Mouse (Mus musculus) lung, postnatal 0 days (tissue): Measurements from ENCODE around the gene Gm20388.

ENCODE experiments used
- CTCF ChIP-seq: IDR thresholded peaks from 2 replicates; pipeline ENCODE4 v1.5.1; 2016; ENCODE audit warnings: antibody characterized with exemption, mild to moderate bottlenecking
- EP300 ChIP-seq: IDR thresholded peaks from 2 replicates; pipeline ENCODE4 v1.6.1; 2016; ENCODE audit warnings: antibody characterized with exemption, mild to moderate bottlenecking, control low read depth

DNA sequence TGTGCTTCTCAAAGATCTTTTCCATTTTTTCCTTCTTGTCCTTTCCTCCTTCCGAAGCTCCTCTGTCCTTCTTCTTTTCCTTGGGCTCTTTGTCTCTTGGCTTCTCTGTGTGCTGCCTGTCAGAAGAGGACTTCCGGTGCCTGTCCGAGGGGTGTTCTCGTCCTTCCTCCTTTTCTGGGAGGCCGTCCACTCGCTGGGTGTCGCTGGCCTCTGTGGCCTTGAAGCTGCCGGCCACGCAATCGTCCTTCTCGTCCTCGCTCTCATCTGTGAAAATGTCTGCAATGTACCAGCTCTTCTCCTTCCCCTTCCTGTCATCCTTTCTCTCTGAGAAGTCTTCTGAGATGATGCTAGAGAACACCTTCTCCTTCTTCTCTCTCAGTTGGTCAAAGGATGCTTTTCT is 2982.8 kb downstream of the Gm20388 start:
- TF ChIP-seq EP300 (no peak), CTCF (no peak)
